Mouse (Mus musculus): ENCODE results near the gene Edc3.

Edc3 gene

GRCm38 (mm10) chr9:57708068-57708719 lies at the start of gene Edc3:
Gene Edc3, plus strand, starts transcription at chr9:57708540.
- peak; percentile 88 for DNase-seq

- no peak for DNase-seq
Observed at GRCm38 (mm10) chr9:57658970-57659369, 49.4 kb upstream of the Edc3 start.

GRCm38 (mm10) chr9:57659774-57660173 lies 48.6 kb upstream of the Edc3 start:
- DNase-seq = peak; percentile 74

- no peak for DNase-seq
Observed at GRCm38 (mm10) chr9:57660501-57660900, 47.8 kb upstream of the Edc3 start.

GRCm38 (mm10) chr9:57661552-57661951 lies 46.8 kb upstream of the Edc3 start:
- DNase-seq = no peak

GRCm38 (mm10) chr9:57664616-57665015 lies 43.7 kb upstream of the Edc3 start:
- no peak for DNase-seq

GRCm38 (mm10) chr9:57666536-57666935 lies 41.8 kb upstream of the Edc3 start:
- DNase-seq = no peak

- DNase-seq = no peak
Observed at GRCm38 (mm10) chr9:57667136-57667535, 41.2 kb upstream of the Edc3 start.

GRCm38 (mm10) chr9:57667817-57668216 lies 40.5 kb upstream of the Edc3 start:
- DNase-seq = no peak

GRCm38 (mm10) chr9:57668277-57668676 lies 40.1 kb upstream of the Edc3 start:
- no peak for DNase-seq

- DNase-seq = no peak
Observed at GRCm38 (mm10) chr9:57669566-57669965, 38.8 kb upstream of the Edc3 start.

- DNase-seq = no peak
Observed at GRCm38 (mm10) chr9:57671037-57671436, 37.3 kb upstream of the Edc3 start.

- no peak for DNase-seq
Observed at GRCm38 (mm10) chr9:57671500-57671899, 36.8 kb upstream of the Edc3 start.

- no peak for DNase-seq
Observed at GRCm38 (mm10) chr9:57681411-57681810, 26.9 kb upstream of the Edc3 start.

- DNase-seq = no peak
Observed at GRCm38 (mm10) chr9:57683520-57683919, 24.8 kb upstream of the Edc3 start, which contains the start of gene Cyp1a2. Gene Cyp1a2, minus strand, starts transcription at chr9:57683703.

- DNase-seq = no peak
Observed at GRCm38 (mm10) chr9:57686011-57686410, 22.3 kb upstream of the Edc3 start.

- no peak for DNase-seq
Observed at GRCm38 (mm10) chr9:57687751-57688150, 20.6 kb upstream of the Edc3 start, which contains the start of gene Cyp1a1. Gene Cyp1a1, plus strand, starts transcription at chr9:57687928.

GRCm38 (mm10) chr9:57688158-57688557 lies 20.2 kb upstream of the Edc3 start:
- no peak for DNase-seq

GRCm38 (mm10) chr9:57688606-57689005 lies 19.7 kb upstream of the Edc3 start:
- no peak for DNase-seq

- no peak for DNase-seq
Observed at GRCm38 (mm10) chr9:57694108-57694507, 14.2 kb upstream of the Edc3 start.

GRCm38 (mm10) chr9:57696380-57697285 lies 11.7 kb upstream of the Edc3 start:
- DNase-seq = peak; percentile 70

GRCm38 (mm10) chr9:57697380-57697779 lies 11.0 kb upstream of the Edc3 start:
- no peak for DNase-seq

GRCm38 (mm10) chr9:57698466-57699150 lies 9.7 kb upstream of the Edc3 start:
- DNase-seq = no peak

All from right cerebral cortex, adult 18-20 months (tissue).